Mouse (Mus musculus): ENCODE data around the gene Zan. TPM values are rescaled to one million over a fixed set of nuclear protein-coding genes. Genes with fewer than 3 reads are reported as not detected.

The Zan gene
- total RNA-seq, 2 experiments from 2014 or later: 0.20 to 0.36 TPM

- DNase-seq (ENCODE audit: low spot score in 2 of 2): no peak
These were observed 124.6 kb downstream of the Zan start for GRCm38 (mm10) chr5:137352011-137352975.

GRCm38 (mm10) chr5:137351394-137351793 is 125.5 kb downstream of the Zan start:
- DNase-seq (ENCODE audit: low spot score in 2 of 2): no peak

GRCm38 (mm10) chr5:137351058-137351380 is 125.8 kb downstream of the Zan start:
- DNase-seq (ENCODE audit: low spot score in 2 of 2): no peak

- DNase-seq (ENCODE audit: low spot score in 2 of 2): no peak
These were observed 126.4 kb downstream of the Zan start for GRCm38 (mm10) chr5:137350205-137351057.

GRCm38 (mm10) chr5:137349384-137350204 is 127.3 kb downstream of the Zan start, which contains the start of gene Ephb4:
Ephb4 (plus strand) TSS chr5:137350109.
- peak; percentile 69 to 88 for DNase-seq (ENCODE audit: low spot score in 2 of 2)

- peak in 1 of 2 experiments; percentile 52 for DNase-seq (ENCODE audit: low spot score in 2 of 2)
These were observed 128.1 kb downstream of the Zan start for GRCm38 (mm10) chr5:137348482-137349383.

- DNase-seq (ENCODE audit: low spot score in 2 of 2): no peak
These were observed 129.0 kb downstream of the Zan start for GRCm38 (mm10) chr5:137347856-137348255.

- DNase-seq (ENCODE audit: low spot score in 2 of 2): no peak
These were observed 129.9 kb downstream of the Zan start for GRCm38 (mm10) chr5:137346983-137347382.

- DNase-seq (ENCODE audit: low spot score in 2 of 2): no peak
These were observed 130.5 kb downstream of the Zan start for GRCm38 (mm10) chr5:137346388-137346787.

- no peak for DNase-seq (ENCODE audit: low spot score in 2 of 2)
These were observed 131.0 kb downstream of the Zan start for GRCm38 (mm10) chr5:137345821-137346220.

- DNase-seq (ENCODE audit: low spot score in 2 of 2): no peak
These were observed 133.0 kb downstream of the Zan start for GRCm38 (mm10) chr5:137343869-137344268.

- DNase-seq (ENCODE audit: low spot score in 2 of 2): no peak
These were observed 133.5 kb downstream of the Zan start for GRCm38 (mm10) chr5:137343412-137343811.

GRCm38 (mm10) chr5:137342407-137343012 is 134.4 kb downstream of the Zan start:
- no peak for DNase-seq (ENCODE audit: low spot score in 2 of 2)

- no peak for DNase-seq (ENCODE audit: low spot score in 2 of 2)
These were observed 136.6 kb downstream of the Zan start for GRCm38 (mm10) chr5:137340222-137340621.

GRCm38 (mm10) chr5:137339290-137339979 is 137.4 kb downstream of the Zan start:
- no peak for DNase-seq (ENCODE audit: low spot score in 2 of 2)

GRCm38 (mm10) chr5:137338663-137339289 is 138.1 kb downstream of the Zan start:
- DNase-seq (ENCODE audit: low spot score in 2 of 2): no peak

- DNase-seq (ENCODE audit: low spot score in 2 of 2): peak; percentile 72 to 82
These were observed 138.6 kb downstream of the Zan start for GRCm38 (mm10) chr5:137338256-137338655.

- DNase-seq (ENCODE audit: low spot score in 2 of 2): no peak
These were observed 139.7 kb downstream of the Zan start for GRCm38 (mm10) chr5:137337190-137337589.

All from adrenal gland, postnatal 4 days (tissue).